Mouse (Mus musculus) G1E (cell line): ENCODE results near the gene 4930550C14Rik.

Experiments used
- CTCF ChIP-seq: IDR thresholded peaks from 2 replicates; pipeline ENCODE4 v1.5.1; 2012; ENCODE audit warnings: low read depth, low read length, inconsistent platforms, mixed read lengths
- GATA1 ChIP-seq: IDR thresholded peaks from 2 replicates; pipeline ENCODE4 v1.6.1; 2012; ENCODE audit warnings: borderline replicate concordance, low read length, inconsistent platforms, mixed read lengths
- POLR2AphosphoS5 ChIP-seq: IDR thresholded peaks from 2 replicates; pipeline ENCODE4 v1.6.1; 2012; ENCODE audit warnings: low read depth, low read length, inconsistent platforms; ENCODE audit not compliant: insufficient replicate concordance

DNA sequence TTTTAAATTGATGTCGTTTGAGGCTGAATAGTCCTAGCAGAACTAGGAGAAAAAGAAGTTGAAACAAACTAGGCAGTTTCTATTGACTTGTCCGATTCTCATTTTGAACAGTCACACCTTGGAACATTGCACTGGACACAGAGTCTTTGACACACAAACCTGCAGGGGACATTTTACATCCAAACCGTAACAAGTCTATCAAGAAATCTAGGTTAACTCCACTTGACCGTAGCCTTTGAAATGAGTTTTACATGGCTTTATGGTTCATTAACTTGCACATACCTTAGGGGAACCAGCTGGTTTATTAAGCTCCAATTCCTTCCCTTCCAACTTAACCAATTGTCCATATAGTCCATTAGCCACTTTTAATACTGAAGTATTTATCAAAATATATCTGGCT is 1.4 kb upstream of the 4930550C14Rik start:
- no peak for TF ChIP-seq CTCF
- no peak for TF ChIP-seq GATA1
- no peak for TF ChIP-seq POLR2AphosphoS5
